8 mouse cellular contexts compared by ENCODE assay signal in genomic region chr5:44483426-44484106, GRCm38 (mm10).
DNase-seq lines count a peak whose midpoint lies in the region; ATAC-seq and TF ChIP-seq lines count a peak whose summit lies in the region.

No protein-coding gene starts in this region.

- no peak for TF ChIP-seq EP300 in CH12.LX (IDR thresholded peaks at IDR 0.05; ENCODE audit: low read length)

- ATAC-seq in neural tube, embryonic 14.5 days (ENCODE audit: low read depth): peak; percentile 92

- 66% methylated on average over 11 of the region's 11 CpGs for WGBS in hindbrain, embryonic 10.5 days
- 63% methylated on average over 11 of the region's 11 CpGs for WGBS in neural tube, embryonic 14.5 days

- TF ChIP-seq CTCF in CH12.LX (conservative IDR thresholded peaks at IDR 0.05 in 1 of 2, IDR thresholded peaks at IDR 0.05 in 1 of 2; ENCODE audit: low read depth in 2 of 2, low read length in 2 of 2): peak in 1 of 2 experiments; percentile 42; a peak in 2 of 4 replicates

- H3K4me2 ChIP-seq in CH12.LX (ENCODE audit: insufficient read depth, low read depth, poor library complexity, severe bottlenecking): no peak overlapping the region
- no peak overlapping the region for H3K4me2 ChIP-seq in neural tube, embryonic 14.5 days (ENCODE audit: low read depth, low read length)

- no peak overlapping the region for H3K27ac ChIP-seq in CH12.LX (ENCODE audit: insufficient read depth, low read depth)
- H3K27ac ChIP-seq in hindbrain, embryonic 10.5 days: 0 out of 2 replicates have a peak overlapping the region, but pooled peaks have one; percentile 41
- H3K27ac ChIP-seq in neural tube, embryonic 14.5 days (ENCODE audit: low read depth, low read length): no peak overlapping the region

- peak; percentile 45 for TF ChIP-seq RAD21 in CH12.LX (IDR thresholded peaks at IDR 0.05; ENCODE audit: low read depth, low read length)

- TF ChIP-seq POLR2A in CH12.LX (IDR thresholded peaks at IDR 0.05; ENCODE audit: low read depth, low read length): no peak

- no peak overlapping the region for H3K9ac ChIP-seq in CH12.LX (ENCODE audit: insufficient read depth, low read depth)
- H3K9ac ChIP-seq in neural tube, embryonic 14.5 days (replicated peaks; ENCODE audit: low read depth, low read length): no peak overlapping the region

- peaks cover 0 to 8% of the 10 kb centered on the region in 2 experiments; a peak in 2 of 4 replicates for H3K4me1 ChIP-seq in CH12.LX (ENCODE audit: control insufficient read depth in 1 of 2, insufficient read depth in 2 of 2)
- H3K4me1 ChIP-seq in hindbrain, embryonic 10.5 days (replicated peaks): peaks cover 12% of the 10 kb centered on the region; the same call in 1 of the 2 replicates
- H3K4me1 ChIP-seq in neural tube, embryonic 14.5 days (ENCODE audit: control insufficient read depth, insufficient read depth, low read length): peaks cover 5% of the 10 kb centered on the region; the same call in 1 of the 2 replicates

- H3K4me3 ChIP-seq in CH12.LX (replicated peaks in 1 of 3; ENCODE audit: low read depth in 2 of 3, low read length in 2 of 3, poor library complexity in 1 of 3): no peak overlapping the region
- H3K4me3 ChIP-seq in hindbrain, embryonic 10.5 days: no peak overlapping the region
- H3K4me3 ChIP-seq in neural tube, embryonic 14.5 days (ENCODE audit: low read depth, low read length): no peak overlapping the region

- peak; percentile 41 for DNase-seq in CH12.LX (ENCODE audit: extremely low read depth)
- peak; percentile 15 to 19 for DNase-seq in adrenal gland, postnatal 36 days
- peak; percentile 48 for DNase-seq in hindbrain, embryonic 10.5 days (ENCODE audit: low spot score)
- DNase-seq in layer of hippocampus, postnatal 36 days: peak; percentile 42
- DNase-seq in urinary bladder, postnatal 10 days (ENCODE audit: low spot score): no peak
- no peak for DNase-seq in cerebellum, adult 9-11 months
- no peak for DNase-seq in cerebellum, postnatal 36 days

- H3K9me3 ChIP-seq in CH12.LX (replicated peaks; ENCODE audit: low read length): no peaks in the 10 kb centered on the region
- H3K9me3 ChIP-seq in hindbrain, embryonic 10.5 days: no peaks in the 10 kb centered on the region
- no peaks in the 10 kb centered on the region for H3K9me3 ChIP-seq in neural tube, embryonic 14.5 days (ENCODE audit: control insufficient read depth, low read length)

- H3K27me3 ChIP-seq in CH12.LX (replicated peaks): no peaks in the 10 kb centered on the region
- no peaks in the 10 kb centered on the region for H3K27me3 ChIP-seq in hindbrain, embryonic 10.5 days (ENCODE audit: insufficient read depth, poor library complexity, severe bottlenecking)
- no peaks in the 10 kb centered on the region for H3K27me3 ChIP-seq in neural tube, embryonic 14.5 days (ENCODE audit: control insufficient read depth, insufficient read depth, low read length)

- H3K36me3 ChIP-seq in CH12.LX (replicated peaks in 1 of 2; ENCODE audit: control insufficient read depth in 1 of 2, insufficient read depth in 1 of 2, low read length in 1 of 2): no peaks in the 10 kb centered on the region
- H3K36me3 ChIP-seq in hindbrain, embryonic 10.5 days: no peaks in the 10 kb centered on the region
- no peaks in the 10 kb centered on the region for H3K36me3 ChIP-seq in neural tube, embryonic 14.5 days (ENCODE audit: control insufficient read depth, insufficient read depth, low read length)

- dilution Hi-C loops in CH12.LX (cut with MboI; ENCODE audit: extremely low pct_ligation_motif_present, extremely low pct_unique_long_range_greater_than_20kb, low sequenced_read_pairs): no loop called here

- no peaks in the 10 kb centered on the region for H3K79me2 ChIP-seq in CH12.LX (replicated peaks; ENCODE audit: control insufficient read depth, extremely low read depth, insufficient read depth, poor library complexity, severe bottlenecking)

- in situ Hi-C loops in CH12.LX (cut with MboI; ENCODE audit: low pct_ligation_motif_present, low pct_unique_long_range_greater_than_20kb, low sequenced_read_pairs): no loop called here

TF ChIP-seq in CH12.LX, 34 proteins besides CTCF, POLR2A, EP300 and RAD21:
- no peak for TF ChIP-seq SIN3A (IDR thresholded peaks at IDR 0.05; ENCODE audit: low read length)
- TF ChIP-seq SMC3 (IDR thresholded peaks at IDR 0.05; ENCODE audit: low read depth, low read length): peak; percentile 18; the same call in 1 of the 2 replicates

Comparison
In these comparisons a context has a peak if more than half of its experiments do, and no peak if none do; other contexts are left out.
1. DNase-seq: peak in CH12.LX (single experiment), adrenal gland, postnatal 36 days (2 of 2), hindbrain, embryonic 10.5 days (single experiment) and layer of hippocampus, postnatal 36 days (2 of 2); none in urinary bladder, postnatal 10 days (single experiment), cerebellum, adult 9-11 months (single experiment) and cerebellum, postnatal 36 days (0 of 2).